Mouse (Mus musculus): ENCODE results near the gene Izumo4.

Gene Izumo4

GRCm38 (mm10) chr10:80701721-80702535 lies at the start of gene Izumo4, which contains the start of gene Mob3a:
Izumo4 (plus strand) TSS chr10:80702184.
Mob3a (minus strand) TSS chr10:80701977.
- peak; percentile 100 for DNase-seq (ENCODE audit: low spot score)

- DNase-seq (ENCODE audit: low spot score) = no peak
These were observed 48.7 kb upstream of the Izumo4 start for GRCm38 (mm10) chr10:80653156-80653720.

GRCm38 (mm10) chr10:80654866-80655265 lies 47.1 kb upstream of the Izumo4 start:
- no peak for DNase-seq (ENCODE audit: low spot score)

- DNase-seq (ENCODE audit: low spot score) = no peak
These were observed 46.4 kb upstream of the Izumo4 start for GRCm38 (mm10) chr10:80655406-80656129.

GRCm38 (mm10) chr10:80656130-80656862 lies 45.7 kb upstream of the Izumo4 start:
- peak; percentile 87 for DNase-seq (ENCODE audit: low spot score)

- DNase-seq (ENCODE audit: low spot score) = no peak
These were observed 44.9 kb upstream of the Izumo4 start, which contains the start of gene Btbd2 for GRCm38 (mm10) chr10:80656863-80657623. Btbd2 (minus strand) TSS chr10:80657071.

GRCm38 (mm10) chr10:80658194-80658840 lies 43.7 kb upstream of the Izumo4 start:
- peak; percentile 70 for DNase-seq (ENCODE audit: low spot score)

GRCm38 (mm10) chr10:80658841-80659202 lies 43.2 kb upstream of the Izumo4 start:
- DNase-seq (ENCODE audit: low spot score) = peak; percentile 60

GRCm38 (mm10) chr10:80659213-80659612 lies 42.8 kb upstream of the Izumo4 start:
- peak; percentile 57 for DNase-seq (ENCODE audit: low spot score)

GRCm38 (mm10) chr10:80661149-80661548 lies 40.8 kb upstream of the Izumo4 start:
- peak; percentile 72 for DNase-seq (ENCODE audit: low spot score)

- DNase-seq (ENCODE audit: low spot score) = no peak
These were observed 38.3 kb upstream of the Izumo4 start for GRCm38 (mm10) chr10:80663485-80664196.

GRCm38 (mm10) chr10:80664197-80665015 lies 37.6 kb upstream of the Izumo4 start:
- peak; percentile 36 for DNase-seq (ENCODE audit: low spot score)

- DNase-seq (ENCODE audit: low spot score) = no peak
These were observed 37.0 kb upstream of the Izumo4 start for GRCm38 (mm10) chr10:80665016-80665380.

GRCm38 (mm10) chr10:80665459-80665858 lies 36.5 kb upstream of the Izumo4 start:
- no peak for DNase-seq (ENCODE audit: low spot score)

- DNase-seq (ENCODE audit: low spot score) = no peak
These were observed 35.8 kb upstream of the Izumo4 start for GRCm38 (mm10) chr10:80665981-80666733.

- DNase-seq (ENCODE audit: low spot score) = no peak
These were observed 35.1 kb upstream of the Izumo4 start for GRCm38 (mm10) chr10:80666837-80667412.

- no peak for DNase-seq (ENCODE audit: low spot score)
These were observed 33.4 kb upstream of the Izumo4 start for GRCm38 (mm10) chr10:80668614-80669013.

- DNase-seq (ENCODE audit: low spot score) = no peak
These were observed 33.0 kb upstream of the Izumo4 start for GRCm38 (mm10) chr10:80669018-80669417.

Data from T-cell, adult 2 months (primary cell).